Mouse (Mus musculus) intestine, embryonic 15.5 days (tissue): Measurements from ENCODE around the gene Tent4a. TPM values are rescaled to one million over a fixed set of nuclear protein-coding genes. Genes with fewer than 3 reads are reported as not detected.

Experiments used
- ATAC-seq: fragments of 200-750 bp; cut with Nextera tagmentation; 2 replicates; pipeline ENCODE4 v1.8.0; 2017; ENCODE audit warnings: moderate TSS enrichment, moderate library complexity
- H3K27ac ChIP-seq: fragments of 300-500 bp; sonication (generic); 2 replicates; pipeline ENCODE4 v1.5.1; 2015; ENCODE audit warnings: mild to moderate bottlenecking, inconsistent platforms
- H3K27me3 ChIP-seq: fragments of 300-500 bp; sonication (generic); replicated peaks from 2 replicates; pipeline ENCODE4 v1.6.1; 2015; ENCODE audit warnings: inconsistent platforms
- H3K36me3 ChIP-seq: fragments of 300-500 bp; sonication (generic); 2 replicates; pipeline ENCODE4 v1.6.1; 2015; ENCODE audit warnings: inconsistent platforms
- H3K4me1 ChIP-seq: fragments of 300-500 bp; sonication (generic); replicated peaks from 2 replicates; pipeline ENCODE4 v1.6.1; 2015; ENCODE audit warnings: inconsistent platforms
- H3K4me2 ChIP-seq: fragments of 300-500 bp; sonication (generic); replicated peaks from 2 replicates; pipeline ENCODE4 v1.6.1; 2015; ENCODE audit warnings: mild to moderate bottlenecking, inconsistent platforms
- H3K4me3 ChIP-seq: fragments of 300-500 bp; sonication (generic); replicated peaks from 2 replicates; pipeline ENCODE4 v1.5.1; 2015; ENCODE audit warnings: inconsistent platforms
- H3K9ac ChIP-seq: fragments of 300-500 bp; sonication (generic); 2 replicates; pipeline ENCODE4 v1.6.1; 2015; ENCODE audit warnings: inconsistent platforms
- H3K9me3 ChIP-seq: fragments of 300-500 bp; sonication (generic); 2 replicates; pipeline ENCODE4 v1.6.1; 2016; ENCODE audit warnings: inconsistent platforms
- WGBS: fragments of 180-500 bp; shearing (Covaris S2); methylation state at CpG from one replicate; pipeline ENCODE4 v1.1.7; 2015; 5-methylcytosine and 5-hydroxymethylcytosine counted together
- polyA plus RNA-seq: library from polyadenylated mRNA; unstranded; fragments of >200 nt; fragmentation: Nextera tagmentation; extraction: Ambion mirVana; gene quantifications from 2 replicates; pipeline ENCODE4 v1.2.1, GENCODE M21; 2015

Tent4a gene
- polyA plus RNA-seq, 1 experiment from 2014 or later, result 4.0 TPM

DNA sequence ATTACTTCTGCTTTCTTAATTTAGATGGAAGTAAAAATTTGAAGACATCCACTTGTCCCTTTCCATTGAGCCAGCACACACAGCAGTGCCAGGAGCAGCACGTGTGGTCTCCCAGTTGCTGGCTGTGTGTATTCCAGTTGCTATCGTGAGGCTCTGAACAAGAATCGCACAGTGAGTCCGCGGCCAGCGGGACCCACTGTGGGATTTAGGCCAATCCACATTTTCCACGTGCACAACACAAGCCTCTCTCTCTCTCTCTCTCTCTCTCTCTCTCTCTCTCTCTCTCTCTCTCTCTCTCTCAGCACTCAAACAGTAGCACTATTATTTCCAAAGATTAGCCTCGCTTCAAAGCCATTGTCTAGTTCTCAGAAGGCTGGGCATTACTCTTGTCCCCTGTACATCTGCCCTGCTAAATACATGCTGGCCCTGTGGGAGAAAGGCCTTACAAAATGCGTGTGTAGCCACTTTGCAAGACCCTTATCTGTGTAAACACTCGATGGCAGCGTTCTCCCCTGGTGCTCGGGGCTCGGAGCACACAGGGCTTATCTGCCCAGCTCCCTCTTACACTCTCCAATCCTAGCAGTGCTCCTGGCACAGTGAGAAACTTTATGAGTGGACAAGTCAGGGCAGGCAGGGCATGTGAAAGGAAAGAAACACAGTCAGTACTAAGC lies 25.0 kb upstream of the Tent4a start:
- no peaks in the 10 kb centered on the region for H3K36me3 ChIP-seq
- ATAC-seq, result no peak
- H3K9ac ChIP-seq, result no peak overlapping the region
- H3K4me1 ChIP-seq, result peaks cover 9% of the 10 kb centered on the region
- no peaks in the 10 kb centered on the region for H3K9me3 ChIP-seq
- H3K27ac ChIP-seq, result no peak overlapping the region
- H3K27me3 ChIP-seq, result no peaks in the 10 kb centered on the region
- H3K4me3 ChIP-seq, result no peak overlapping the region
- WGBS, result 53% methylated on average over 13 of the region's 13 CpGs
- H3K4me2 ChIP-seq, result no peak overlapping the region

DNA sequence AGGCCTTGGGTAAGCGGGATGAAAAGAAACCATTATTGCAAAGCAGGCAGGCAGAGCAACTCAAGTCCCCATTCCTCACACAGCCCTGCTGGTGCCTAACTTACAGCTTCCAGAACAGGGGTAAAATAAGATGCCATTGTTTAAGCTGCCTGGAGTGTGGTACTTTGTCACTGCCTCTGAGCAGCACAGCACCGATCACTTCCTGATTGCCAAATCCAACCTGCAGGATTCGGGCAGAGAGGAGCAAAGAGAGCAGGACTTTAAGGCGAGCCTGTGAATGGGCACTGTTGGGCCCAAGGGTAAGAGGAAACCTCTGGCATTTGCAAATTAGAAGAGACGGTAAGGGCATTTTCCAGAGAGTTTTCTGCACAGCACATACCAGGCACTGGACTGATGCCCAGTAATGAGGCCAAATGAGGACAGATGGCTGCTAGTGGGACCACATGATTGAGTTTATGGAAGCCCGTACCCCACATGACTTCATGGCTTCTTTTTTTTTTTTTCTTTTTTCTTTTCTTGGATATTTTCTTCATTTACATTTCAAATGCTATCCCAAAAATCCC lies 23.8 kb upstream of the Tent4a start:
- Histone ChIP-seq H3K27me3 (no peaks in the 10 kb centered on the region), H3K4me2 (no peak overlapping the region), H3K4me3 (no peak overlapping the region), H3K27ac (no peak overlapping the region), H3K4me1 (peaks cover 6% of the 10 kb centered on the region), H3K9me3 (no peaks in the 10 kb centered on the region), H3K36me3 (no peaks in the 10 kb centered on the region), H3K9ac (no peak overlapping the region)
- WGBS, result 80% methylated on average over 6 of the region's 6 CpGs
- ATAC-seq, result no peak

DNA sequence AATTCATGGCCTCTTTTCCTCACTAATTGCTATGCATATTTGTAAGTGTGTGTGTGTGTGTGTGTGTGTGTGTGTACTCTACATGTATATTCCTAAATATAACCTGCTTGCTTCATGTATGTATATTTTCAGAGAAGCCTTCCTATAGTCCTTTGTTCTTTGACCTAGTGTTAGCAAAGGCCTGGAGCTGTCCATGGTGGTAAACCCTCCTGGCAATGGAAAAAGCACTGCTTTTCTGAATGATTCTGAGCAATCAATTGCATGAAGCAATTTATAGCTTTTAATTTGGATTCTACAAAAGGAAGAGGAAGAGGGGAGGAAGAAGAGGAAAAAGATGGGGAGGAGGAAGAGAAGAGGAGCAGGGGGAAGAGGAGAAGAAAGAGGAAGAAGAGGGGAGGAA lies 22.3 kb upstream of the Tent4a start:
- Histone ChIP-seq H3K4me2 (no peak overlapping the region), H3K9ac (no peak overlapping the region), H3K4me3 (no peak overlapping the region), H3K36me3 (no peaks in the 10 kb centered on the region), H3K27ac (no peak overlapping the region), H3K9me3 (no peaks in the 10 kb centered on the region), H3K27me3 (no peaks in the 10 kb centered on the region), H3K4me1 (no peaks in the 10 kb centered on the region; the same call in 1 of the 2 replicates)
- ATAC-seq, result no peak

DNA sequence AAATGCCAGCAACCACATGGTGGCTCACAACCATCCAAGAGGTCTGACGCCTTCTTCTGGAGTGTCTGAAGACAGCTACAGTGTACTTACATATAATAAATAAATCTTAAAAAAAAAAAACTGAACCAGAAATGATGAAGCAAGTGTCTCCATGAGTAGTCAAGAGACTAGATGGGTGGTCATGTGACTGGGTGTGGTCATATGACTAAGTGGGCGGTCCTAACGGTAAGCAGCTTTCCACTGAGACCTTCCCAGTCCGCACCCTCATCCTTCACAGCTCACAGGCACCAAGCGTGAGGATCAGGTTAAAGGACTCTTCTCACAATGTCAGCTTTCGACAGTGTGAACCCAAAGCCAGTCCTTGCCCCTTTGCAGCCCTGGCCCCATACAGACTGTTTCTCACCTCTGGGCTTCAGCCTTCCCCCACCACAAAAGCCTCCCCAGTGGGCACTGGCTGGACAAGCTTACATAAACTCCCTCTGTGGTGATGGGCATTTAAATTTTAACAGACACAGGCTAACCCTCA lies 21.6 kb upstream of the Tent4a start:
- Histone ChIP-seq H3K9me3 (no peaks in the 10 kb centered on the region), H3K4me2 (no peak overlapping the region), H3K27ac (no peak overlapping the region), H3K4me3 (no peak overlapping the region), H3K36me3 (no peaks in the 10 kb centered on the region), H3K4me1 (no peaks in the 10 kb centered on the region; the same call in 1 of the 2 replicates), H3K9ac (no peak overlapping the region), H3K27me3 (no peaks in the 10 kb centered on the region)
- 82% methylated on average over 6 of the region's 6 CpGs for WGBS
- ATAC-seq, result no peak

DNA sequence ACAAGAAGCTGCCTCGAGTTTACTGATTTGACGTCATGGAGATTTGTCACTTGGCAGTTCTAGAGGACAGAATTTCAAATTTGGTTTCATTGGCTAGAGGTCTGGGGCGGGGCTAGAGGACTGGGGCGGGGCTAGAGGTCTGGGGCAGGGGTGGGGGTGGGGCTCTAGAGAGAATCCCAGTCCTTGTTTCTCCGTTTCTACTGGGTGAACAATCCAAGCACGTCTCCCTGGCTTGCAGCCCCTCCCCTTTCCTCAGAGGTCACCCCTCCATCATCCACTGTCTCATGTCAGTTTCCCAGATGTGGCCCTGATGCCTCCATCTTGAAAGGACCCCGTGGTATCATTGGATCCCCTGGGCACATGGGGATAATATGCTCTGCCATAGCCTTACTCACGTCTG lies 20.6 kb upstream of the Tent4a start:
- Histone ChIP-seq H3K27ac (no peak overlapping the region), H3K4me2 (no peak overlapping the region), H3K9ac (no peak overlapping the region), H3K4me1 (no peaks in the 10 kb centered on the region; the same call in 1 of the 2 replicates), H3K9me3 (no peaks in the 10 kb centered on the region), H3K36me3 (no peaks in the 10 kb centered on the region), H3K4me3 (no peak overlapping the region), H3K27me3 (no peaks in the 10 kb centered on the region)
- 26% methylated on average over 8 of the region's 8 CpGs for WGBS
- ATAC-seq, result no peak

DNA sequence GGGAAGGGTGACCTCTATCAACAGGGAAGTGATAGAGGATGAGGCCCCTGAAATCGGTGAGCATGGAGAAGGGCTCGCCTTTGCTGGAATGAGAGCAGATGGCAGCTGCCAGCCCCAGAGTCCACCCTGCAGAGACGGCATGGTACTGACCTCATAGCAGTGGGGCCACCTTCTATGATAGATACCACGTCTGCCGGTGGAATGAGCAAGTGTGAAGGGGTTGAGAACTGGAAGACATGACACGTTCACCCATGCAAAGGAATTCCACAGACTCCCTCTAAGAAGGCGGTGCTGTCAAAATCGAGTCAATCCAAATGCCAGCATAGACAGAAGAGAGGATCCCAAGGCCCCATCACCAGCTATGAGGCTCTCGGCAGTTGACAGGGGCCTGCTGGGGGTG lies 19.8 kb upstream of the Tent4a start:
- H3K4me3 ChIP-seq, result no peak overlapping the region
- H3K4me2 ChIP-seq, result no peak overlapping the region
- no peak overlapping the region for H3K27ac ChIP-seq
- H3K9me3 ChIP-seq, result no peaks in the 10 kb centered on the region
- H3K9ac ChIP-seq, result no peak overlapping the region
- no peak for ATAC-seq
- no peaks in the 10 kb centered on the region for H3K27me3 ChIP-seq
- no peaks in the 10 kb centered on the region for H3K4me1 ChIP-seq
- 73% methylated on average over 9 of the region's 9 CpGs for WGBS
- H3K36me3 ChIP-seq, result no peaks in the 10 kb centered on the region

DNA sequence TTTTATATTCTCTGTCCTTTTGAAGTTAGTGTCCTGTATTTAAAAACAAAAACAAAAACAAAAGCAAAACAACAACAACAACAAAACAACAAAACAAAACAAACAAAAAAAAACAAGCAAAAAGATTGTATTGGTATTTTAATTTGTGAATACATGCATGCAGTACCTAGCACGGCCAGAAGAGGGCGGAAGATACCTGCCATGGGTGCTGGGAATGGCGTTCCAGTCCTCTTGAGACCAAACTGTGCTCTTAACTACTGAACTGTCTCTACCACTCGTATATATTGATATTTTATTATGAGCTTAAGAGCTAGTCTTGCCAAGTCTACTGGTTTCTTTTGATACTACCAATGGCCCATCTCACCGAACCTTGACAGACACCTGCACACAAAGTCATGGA lies 18.6 kb upstream of the Tent4a start:
- Histone ChIP-seq H3K9ac (no peak overlapping the region), H3K27ac (no peak overlapping the region), H3K36me3 (no peaks in the 10 kb centered on the region), H3K9me3 (no peaks in the 10 kb centered on the region), H3K4me2 (no peak overlapping the region), H3K4me1 (no peaks in the 10 kb centered on the region), H3K4me3 (no peak overlapping the region), H3K27me3 (no peaks in the 10 kb centered on the region)
- WGBS, result 16% methylated on average over 5 of the region's 5 CpGs
- ATAC-seq, result no peak

DNA sequence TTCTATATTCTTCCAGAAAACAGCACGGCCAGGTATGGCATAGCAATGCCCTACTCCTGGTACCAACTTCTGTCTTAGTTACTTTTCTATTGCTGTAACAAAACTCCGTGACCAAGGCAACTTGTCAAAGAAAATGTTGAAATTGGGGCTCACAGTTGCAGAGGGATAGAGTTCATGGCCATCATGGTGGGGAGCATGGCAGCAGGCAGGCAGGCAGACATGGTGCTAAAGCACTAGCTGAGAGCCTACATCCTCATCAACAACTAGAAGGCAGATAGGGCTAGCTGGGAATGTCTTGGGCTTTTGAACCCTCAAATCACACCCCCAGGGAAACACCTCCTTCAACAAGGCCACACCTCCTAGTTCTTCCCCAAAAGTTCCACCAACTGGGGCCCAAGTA lies 16.4 kb upstream of the Tent4a start:
- H3K4me2 ChIP-seq, result no peak overlapping the region
- no peak for ATAC-seq
- H3K9ac ChIP-seq, result no peak overlapping the region
- 80% methylated on average over 2 of the region's 2 CpGs for WGBS
- no peaks in the 10 kb centered on the region for H3K27me3 ChIP-seq
- H3K36me3 ChIP-seq, result no peaks in the 10 kb centered on the region
- H3K4me1 ChIP-seq, result no peaks in the 10 kb centered on the region
- no peak overlapping the region for H3K27ac ChIP-seq
- H3K9me3 ChIP-seq, result no peaks in the 10 kb centered on the region
- H3K4me3 ChIP-seq, result no peak overlapping the region

DNA sequence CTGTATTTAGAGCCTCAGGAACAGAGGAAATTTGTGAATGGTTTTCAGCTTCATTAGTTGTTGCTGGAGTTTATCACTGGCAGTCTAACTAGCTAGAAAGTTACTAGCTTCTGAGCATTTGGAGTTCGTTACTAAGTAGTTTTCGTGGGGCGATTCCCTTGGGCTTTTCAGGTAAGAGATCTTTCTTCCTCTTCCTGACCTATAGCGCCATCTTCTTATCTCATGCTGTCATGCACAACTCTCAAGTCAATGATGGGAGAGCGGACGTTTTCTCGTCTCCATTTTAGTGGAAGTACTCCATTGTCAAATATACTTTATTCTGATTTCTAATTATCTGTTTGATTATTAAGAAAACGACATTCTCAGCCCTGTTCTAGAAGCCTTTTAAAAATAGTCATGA lies 15.6 kb upstream of the Tent4a start:
- Histone ChIP-seq H3K9ac (no peak overlapping the region), H3K27ac (no peak overlapping the region), H3K27me3 (no peaks in the 10 kb centered on the region), H3K36me3 (no peaks in the 10 kb centered on the region), H3K4me3 (no peak overlapping the region), H3K4me2 (no peak overlapping the region), H3K9me3 (no peaks in the 10 kb centered on the region), H3K4me1 (no peaks in the 10 kb centered on the region)
- ATAC-seq, result no peak
- WGBS, result 46% methylated on average over 8 of the region's 8 CpGs

DNA sequence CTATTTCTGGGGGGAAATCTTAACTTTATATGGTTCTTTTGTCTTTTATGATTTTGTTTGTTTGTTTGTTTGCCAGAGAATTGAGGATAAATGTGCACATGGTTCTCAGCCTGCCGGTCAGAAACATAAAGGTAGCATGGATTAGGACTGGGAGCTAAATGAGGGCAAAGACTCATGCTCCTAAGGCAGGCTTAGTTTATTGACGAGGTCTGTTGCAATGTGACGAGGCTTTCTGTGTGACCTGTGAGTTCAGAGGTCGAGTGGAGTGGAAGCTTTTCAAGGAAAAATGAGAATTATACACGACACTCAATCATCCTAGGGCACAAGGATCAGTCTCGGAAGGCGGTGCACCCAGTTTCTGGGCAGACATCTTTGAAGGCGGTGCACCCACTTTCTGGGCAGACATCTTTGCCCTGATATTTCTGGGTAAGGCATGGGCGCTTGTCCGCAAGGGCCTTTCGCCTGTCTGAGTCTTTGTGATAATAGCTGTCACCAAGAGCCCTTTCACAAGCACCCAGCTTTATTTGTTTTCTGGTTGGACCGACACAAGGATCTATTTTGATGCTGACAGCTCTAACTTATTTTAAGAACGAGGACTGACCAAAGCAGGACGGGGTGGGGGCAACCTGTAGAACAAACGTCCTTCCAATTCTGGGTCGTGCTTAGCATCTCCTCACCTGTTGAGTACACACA lies 13.2 kb upstream of the Tent4a start:
- Histone ChIP-seq H3K27ac (no peak overlapping the region), H3K36me3 (no peaks in the 10 kb centered on the region), H3K4me2 (no peak overlapping the region), H3K9me3 (no peaks in the 10 kb centered on the region), H3K9ac (no peak overlapping the region), H3K4me1 (peaks cover 10% of the 10 kb centered on the region; the same call in 1 of the 2 replicates), H3K27me3 (no peaks in the 10 kb centered on the region), H3K4me3 (no peak overlapping the region)
- 70% methylated on average over 16 of the region's 16 CpGs for WGBS
- no peak for ATAC-seq

DNA sequence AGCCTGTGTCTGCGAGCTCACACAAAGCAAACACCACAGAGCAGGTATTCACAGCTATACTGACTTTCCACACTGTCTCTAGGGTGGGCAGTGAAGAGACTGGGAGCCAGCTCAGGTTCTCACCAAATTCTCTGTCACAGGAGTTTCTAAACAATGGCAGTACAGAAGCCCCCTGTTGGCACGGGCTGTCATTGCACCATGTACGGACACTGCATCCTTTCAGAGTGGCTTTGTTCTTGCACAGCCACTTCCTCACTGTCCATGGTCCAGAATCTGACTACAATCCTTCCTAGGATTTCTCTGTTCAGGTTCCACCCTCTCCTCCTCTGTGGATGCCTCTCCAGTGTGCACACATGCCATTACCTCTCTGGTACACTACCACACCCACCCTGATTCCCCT lies 10.6 kb upstream of the Tent4a start:
- no peak overlapping the region for H3K27ac ChIP-seq
- H3K4me2 ChIP-seq, result no peak overlapping the region
- no peaks in the 10 kb centered on the region for H3K27me3 ChIP-seq
- no peak overlapping the region for H3K4me3 ChIP-seq
- no peaks in the 10 kb centered on the region for H3K9me3 ChIP-seq
- peaks cover 23% of the 10 kb centered on the region for H3K4me1 ChIP-seq
- ATAC-seq, result no peak
- 35% methylated on average over 3 of the region's 3 CpGs for WGBS
- no peak overlapping the region for H3K9ac ChIP-seq
- H3K36me3 ChIP-seq, result no peaks in the 10 kb centered on the region

DNA sequence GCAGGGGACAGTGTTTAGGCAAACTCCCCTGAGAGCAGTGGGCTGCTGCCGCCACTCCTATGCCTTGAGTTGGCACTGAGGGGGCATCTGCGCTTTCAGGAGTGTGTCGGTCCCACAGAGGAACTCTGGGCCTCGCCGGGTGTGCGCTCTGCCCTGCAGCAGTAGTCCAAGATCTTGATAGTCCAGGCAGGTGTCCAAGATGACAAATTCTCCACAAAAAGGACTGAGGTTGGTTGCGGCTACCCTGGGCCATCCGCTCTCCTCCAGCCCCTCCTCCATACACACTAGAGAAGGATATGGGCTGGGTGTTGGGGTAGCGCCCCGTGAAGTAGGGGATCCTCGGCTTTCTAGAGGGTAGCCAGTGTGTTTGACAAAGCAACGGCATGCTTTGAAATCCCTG lies 9.2 kb upstream of the Tent4a start:
- Histone ChIP-seq H3K36me3 (no peaks in the 10 kb centered on the region), H3K9me3 (no peaks in the 10 kb centered on the region), H3K4me3 (no peak overlapping the region; the same call in 1 of the 2 replicates), H3K4me2 (peak overlapping the region; percentile 45), H3K4me1 (peaks cover 23% of the 10 kb centered on the region), H3K9ac (no peak overlapping the region), H3K27ac (no peak overlapping the region; the same call in 1 of the 2 replicates), H3K27me3 (no peaks in the 10 kb centered on the region)
- WGBS, result 30% methylated on average over 12 of the region's 12 CpGs
- ATAC-seq, result peak; percentile 44; the same call in 1 of the 2 replicates
